In genomic region chr14:78654939-78655556, GRCm38 (mm10) we compare ENCODE assay signal across 20 mouse cellular contexts.
DNase-seq lines count a peak whose midpoint lies in the region; ATAC-seq lines count a peak whose summit lies in the region.
"Had no signal": no experiment of that assay in that cellular context is flagged by ENCODE, and none has a peak within 500 bp of the region (broad histone marks: within the 10 kb centered on the region; RNA-seq: fewer than 3 reads in every experiment).

No protein-coding gene starts in this region.

- 90% methylated on average over 7 of the region's 7 CpGs for WGBS in kidney, embryonic 15.5 days

- ATAC-seq in kidney, embryonic 15.5 days (replicated peaks; ENCODE audit: low FRiP score), result peak; percentile 33; the same call in 1 of the 2 replicates
- ATAC-seq: forebrain, embryonic 13.5 days; forebrain, embryonic 15.5 days had no signal

- no peak overlapping the region for H3K4me3 ChIP-seq in kidney, embryonic 15.5 days (replicated peaks)
- H3K4me3 ChIP-seq: embryonic facial prominence, embryonic 10.5 days; embryonic facial prominence, embryonic 12.5 days; forebrain, embryonic 13.5 days; forebrain, embryonic 15.5 days had no signal

- no peak overlapping the region for H3K9ac ChIP-seq in kidney, embryonic 15.5 days
- H3K9ac ChIP-seq: embryonic facial prominence, embryonic 12.5 days; forebrain, embryonic 13.5 days; forebrain, embryonic 15.5 days had no signal

- H3K27me3 ChIP-seq in kidney, embryonic 15.5 days, result no peaks in the 10 kb centered on the region
- H3K27me3 ChIP-seq: embryonic facial prominence, embryonic 12.5 days; forebrain, embryonic 13.5 days; forebrain, embryonic 15.5 days had no signal

- H3K36me3 ChIP-seq in kidney, embryonic 15.5 days, result peaks cover 9% of the 10 kb centered on the region
- H3K36me3 ChIP-seq: embryonic facial prominence, embryonic 10.5 days; embryonic facial prominence, embryonic 12.5 days; forebrain, embryonic 15.5 days had no signal

- no peaks in the 10 kb centered on the region for H3K9me3 ChIP-seq in kidney, embryonic 15.5 days (replicated peaks)
- H3K9me3 ChIP-seq: embryonic facial prominence, embryonic 12.5 days; forebrain, embryonic 13.5 days; forebrain, embryonic 15.5 days had no signal

- DNase-seq in heart, adult 11 months, result peak; percentile 80
- no peak for DNase-seq in heart, adult 8-10 months (ENCODE audit: low spot score)
- DNase-seq in kidney, postnatal 14 days, result no peak
- DNase-seq in right cerebral cortex, adult 18-20 months, result peak; percentile 58
- no peak for DNase-seq in right cerebral cortex, postnatal 14 days
- DNase-seq in brain, adult 2 months (ENCODE audit: low read depth, low spot score), result peak; percentile 74
- no peak for DNase-seq in retina, postnatal 1 day
- DNase-seq: adrenal gland, adult 2 months; adrenal gland, postnatal 10 days; adrenal gland, postnatal 25 days; cerebellum, adult 11-12 months; cerebellum, adult 2 months; cerebellum, adult 9-10 months; cerebellum, postnatal 10 days; cerebellum, postnatal 25 days had no signal

- peaks cover 9% of the 10 kb centered on the region; the same call in 1 of the 2 replicates for H3K4me1 ChIP-seq in kidney, embryonic 15.5 days
- H3K4me1 ChIP-seq: embryonic facial prominence, embryonic 10.5 days; embryonic facial prominence, embryonic 12.5 days; forebrain, embryonic 13.5 days; forebrain, embryonic 15.5 days had no signal

- H3K27ac ChIP-seq in kidney, embryonic 15.5 days, result no peak overlapping the region
- H3K27ac ChIP-seq: embryonic facial prominence, embryonic 10.5 days; embryonic facial prominence, embryonic 12.5 days; forebrain, embryonic 13.5 days; forebrain, embryonic 15.5 days had no signal

- no peak overlapping the region for H3K4me2 ChIP-seq in kidney, embryonic 15.5 days
- H3K4me2 ChIP-seq: embryonic facial prominence, embryonic 12.5 days; forebrain, embryonic 13.5 days; forebrain, embryonic 15.5 days had no signal

Comparison
In these comparisons a context has a peak if more than half of its experiments do, and no peak if none do; other contexts are left out.
1. DNase-seq: peak in heart, adult 11 months (single experiment), right cerebral cortex, adult 18-20 months (single experiment) and brain, adult 2 months (single experiment); none in heart, adult 8-10 months (single experiment), kidney, postnatal 14 days (single experiment), right cerebral cortex, postnatal 14 days (single experiment) and retina, postnatal 1 day (single experiment).